Mouse (Mus musculus): ENCODE results near the gene Sdha. TPM values are rescaled to one million over a fixed set of nuclear protein-coding genes. Genes with fewer than 3 reads are reported as not detected.

The Sdha gene
- total RNA-seq (2017) = 248 and 251 TPM in 2 replicates

DNA sequence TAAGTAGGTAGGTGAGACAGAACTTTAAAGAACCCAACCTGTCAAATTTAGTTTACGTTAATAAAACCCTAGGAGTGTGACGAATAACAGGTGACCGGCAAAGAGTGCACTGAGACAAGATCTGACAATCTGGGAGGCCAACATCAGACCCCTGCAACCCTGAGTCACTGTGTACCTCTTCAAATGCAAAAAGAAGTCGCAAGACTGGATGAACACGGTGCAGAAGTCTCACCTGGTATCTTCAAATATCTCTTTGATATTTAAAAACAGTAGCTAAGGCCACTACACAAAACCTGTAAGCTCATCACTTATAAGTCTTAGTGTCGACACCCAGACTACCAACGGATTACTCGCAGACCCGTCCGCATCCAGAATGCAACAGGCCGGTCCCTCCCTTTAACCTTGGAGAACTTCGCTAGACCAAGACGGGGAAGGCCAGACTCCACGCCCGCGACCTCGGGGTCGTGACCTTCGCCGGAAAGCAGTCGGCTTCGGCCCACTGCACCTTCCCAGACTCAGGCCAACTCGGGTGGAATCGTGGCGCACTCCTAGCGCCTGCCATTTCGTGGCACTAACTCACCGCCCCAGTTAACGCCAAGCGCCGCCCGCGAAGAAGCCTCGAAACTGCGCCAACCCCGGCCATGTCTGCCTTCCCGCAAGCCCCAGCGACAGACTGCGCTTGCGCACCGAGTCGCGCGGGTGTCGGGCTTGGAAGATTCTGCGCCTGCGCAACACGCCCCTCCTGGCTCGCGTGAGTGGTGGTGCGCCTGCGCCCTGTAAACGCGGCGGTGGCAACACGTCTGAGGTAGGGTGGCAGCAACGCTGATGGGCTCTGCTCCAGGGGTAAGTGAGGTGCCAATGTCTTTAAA, at the start of gene Sdha, which contains the start of gene Ccdc127:
Gene Sdha (minus strand): TSS at position 715 of the 869 bp plus-strand sequence.
Gene Ccdc127 (plus strand): TSS at position 744 of the 869 bp plus-strand sequence.
- ATAC-seq (ENCODE audit: extremely low read depth, insufficient number of reproducible peaks, low FRiP score, poor library complexity, severe bottlenecking) = peak; percentile 95

DNA sequence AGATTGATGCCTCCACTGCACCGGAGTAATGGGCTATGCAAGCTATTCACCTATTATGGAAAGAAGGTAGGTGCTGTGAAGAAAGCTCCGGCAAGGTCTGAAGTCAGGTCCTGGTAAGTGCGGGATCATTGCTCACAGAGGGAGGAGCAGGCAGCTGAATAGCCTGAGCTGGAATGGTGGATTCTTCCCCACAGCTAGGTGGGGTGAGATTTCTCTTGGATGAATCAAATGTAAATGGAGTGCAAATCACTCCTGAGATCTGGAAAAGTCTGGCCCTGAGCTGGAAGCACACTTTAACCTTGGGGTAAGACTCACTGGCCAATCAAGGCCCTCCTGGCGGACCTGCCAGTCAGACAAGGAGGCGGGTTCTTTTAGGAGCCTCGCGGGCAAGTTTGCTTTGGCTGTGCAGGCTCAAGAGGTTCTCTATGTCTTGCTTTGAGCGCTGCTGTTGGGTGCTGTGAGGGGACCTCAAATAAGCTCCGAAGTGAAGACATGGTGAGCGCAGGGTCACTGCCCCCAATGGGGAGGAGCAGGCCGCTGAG, 49.3 kb upstream of the Sdha start, which contains the start of gene Ftl1-ps1:
Gene Ftl1-ps1 (plus strand): TSS at position 397 of the 542 bp plus-strand sequence.
- no peak for ATAC-seq (ENCODE audit: extremely low read depth, insufficient number of reproducible peaks, low FRiP score, poor library complexity, severe bottlenecking)

DNA sequence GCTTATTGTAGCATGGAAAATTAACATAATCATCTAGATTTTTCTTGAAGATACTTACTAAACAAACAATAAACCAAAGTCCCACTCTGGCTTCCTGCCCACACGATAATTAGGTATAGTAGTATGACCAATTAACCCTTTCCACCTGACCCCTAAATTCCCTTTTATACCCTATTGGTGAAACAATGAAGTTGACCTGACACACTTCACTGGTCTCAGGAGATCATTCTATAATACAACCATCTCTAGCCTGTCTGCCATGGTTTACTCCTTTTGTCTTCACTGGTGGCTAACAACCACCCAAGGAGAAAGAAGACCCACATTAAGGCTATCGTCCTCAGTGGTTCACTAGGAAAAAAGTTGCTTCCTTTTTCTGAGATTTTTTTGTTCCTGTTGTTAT, 41.1 kb upstream of the Sdha start:
- no peak for ATAC-seq (ENCODE audit: extremely low read depth, insufficient number of reproducible peaks, low FRiP score, poor library complexity, severe bottlenecking)

DNA sequence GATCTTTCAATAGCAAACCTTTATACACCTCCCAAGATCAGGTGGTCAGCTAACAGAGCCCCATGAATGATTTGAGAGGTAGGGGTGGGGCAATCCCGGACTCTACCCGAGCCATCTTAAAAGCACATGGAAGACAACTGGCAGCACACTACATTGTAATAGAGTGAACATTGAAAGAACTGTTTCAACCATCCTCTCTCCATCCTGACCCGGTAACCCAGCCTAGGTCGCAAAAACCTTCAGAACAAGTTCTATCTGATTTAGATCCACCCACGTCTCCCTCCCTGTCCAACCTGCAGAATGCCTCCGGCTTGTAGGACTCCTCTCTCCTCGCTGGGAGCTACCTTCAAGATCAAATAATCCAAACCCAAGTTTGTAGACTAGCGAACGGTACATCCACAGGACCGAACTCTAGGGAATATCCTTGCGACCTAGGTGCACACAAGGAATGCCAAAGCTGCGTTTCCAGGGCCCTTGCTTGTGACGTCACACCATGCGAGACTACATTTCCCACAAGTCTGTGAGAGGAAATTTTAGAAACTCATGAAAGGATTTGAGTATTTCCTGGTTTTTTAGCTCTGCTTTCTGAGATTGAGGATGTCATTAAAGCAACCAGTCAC, 40.4 kb upstream of the Sdha start, which contains the start of gene Zfp72:
Gene Zfp72 (minus strand): TSS at position 466 of the 620 bp plus-strand sequence.
- ATAC-seq (ENCODE audit: extremely low read depth, insufficient number of reproducible peaks, low FRiP score, poor library complexity, severe bottlenecking) = peak; percentile 64

DNA sequence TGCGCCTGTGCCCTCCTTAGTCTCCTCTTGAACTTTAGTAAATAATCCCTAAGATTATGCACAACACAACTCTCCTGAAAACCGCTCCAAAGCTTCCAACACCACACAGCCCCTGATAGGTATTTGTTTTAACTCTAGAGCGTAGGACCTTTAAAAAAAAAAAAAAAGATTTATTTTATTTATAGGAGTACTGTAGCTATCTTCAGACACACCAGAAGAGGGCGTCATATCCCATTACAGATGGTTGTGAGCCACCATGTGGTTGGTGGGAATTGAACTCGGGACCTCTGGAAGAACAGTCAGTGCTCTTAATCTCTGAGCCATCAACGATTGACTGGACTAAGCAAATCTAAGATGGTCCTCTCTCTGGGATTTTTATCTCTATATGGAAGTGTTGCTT, 39.6 kb upstream of the Sdha start:
- no peak for ATAC-seq (ENCODE audit: extremely low read depth, insufficient number of reproducible peaks, low FRiP score, poor library complexity, severe bottlenecking)

DNA sequence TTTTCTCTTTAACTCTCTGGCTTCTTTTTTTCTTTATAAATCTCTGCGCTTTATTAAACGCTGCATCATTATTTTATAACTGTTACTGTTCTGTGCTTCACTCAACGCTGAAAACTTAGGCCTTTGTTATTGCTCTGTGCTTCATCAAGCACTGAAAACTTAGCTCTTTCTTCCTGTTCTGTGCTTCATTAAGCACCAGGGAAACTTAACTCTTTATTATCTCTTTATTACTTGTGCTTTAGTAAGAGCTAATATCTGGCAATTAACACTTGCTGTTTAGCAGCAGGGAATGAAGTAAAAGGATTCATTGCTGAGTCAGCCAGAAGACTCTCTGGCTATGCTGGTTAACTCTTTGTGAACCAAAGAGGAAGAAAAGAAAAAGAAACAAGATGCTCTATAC, 32.2 kb upstream of the Sdha start:
- ATAC-seq (ENCODE audit: extremely low read depth, insufficient number of reproducible peaks, low FRiP score, poor library complexity, severe bottlenecking) = no peak

DNA sequence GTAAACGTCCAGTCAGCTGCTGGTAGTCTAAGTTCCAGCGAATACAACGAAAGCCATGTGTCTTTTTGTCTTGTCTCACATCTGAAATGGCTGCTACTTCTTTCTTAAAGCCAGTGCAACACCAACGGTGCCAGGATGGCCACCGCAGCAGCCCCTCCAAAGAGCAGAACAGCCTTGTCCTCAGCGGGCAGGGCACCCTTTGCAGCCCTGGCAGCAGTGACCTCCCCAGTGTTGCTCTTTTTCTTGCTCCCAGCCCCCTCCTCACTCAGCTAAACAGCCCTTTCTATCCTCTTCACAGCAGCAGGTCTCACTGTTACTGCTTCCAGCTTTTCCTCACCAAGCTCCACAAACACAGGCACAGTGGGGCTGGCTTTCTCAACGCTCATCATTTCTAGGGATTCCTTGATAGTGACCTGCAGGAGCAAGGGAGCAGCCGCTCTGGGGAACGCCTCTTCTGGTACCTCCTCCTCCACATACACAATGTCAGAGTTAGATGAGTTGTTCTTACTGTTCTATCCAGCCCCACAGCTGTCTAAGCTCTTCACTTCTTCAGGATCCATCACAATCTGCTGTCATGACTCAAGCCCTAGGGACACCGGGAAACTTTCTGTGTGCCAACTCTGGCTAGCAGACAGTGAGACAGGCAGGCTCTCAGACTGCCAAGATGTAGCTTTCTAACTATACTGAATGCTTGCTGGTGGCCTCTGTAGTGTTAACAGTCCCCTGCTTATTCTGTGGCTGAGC, 31.6 kb upstream of the Sdha start:
- ATAC-seq (ENCODE audit: extremely low read depth, insufficient number of reproducible peaks, low FRiP score, poor library complexity, severe bottlenecking) = no peak

DNA sequence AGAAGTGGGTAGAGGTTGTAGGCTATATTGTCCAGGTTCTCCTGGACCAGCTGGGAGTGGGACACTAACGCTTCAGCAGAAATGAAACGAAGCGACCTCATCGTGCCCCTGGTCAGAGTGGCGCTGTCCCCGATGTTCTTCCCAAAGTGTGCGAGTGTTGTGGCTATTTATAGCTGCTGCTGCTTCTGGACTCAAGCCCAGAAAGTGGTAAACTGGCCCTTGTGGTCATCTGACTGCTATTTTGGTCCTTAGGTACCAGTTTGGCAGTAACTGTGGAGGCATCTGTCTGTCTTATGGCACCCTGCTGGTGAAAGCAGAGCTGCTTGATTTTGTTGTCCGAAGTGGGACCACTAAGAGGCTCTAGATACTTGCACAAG, 13.8 kb upstream of the Sdha start, which contains the start of gene Lrrc14b:
Gene Lrrc14b (minus strand): TSS at position 147 of the 377 bp plus-strand sequence.
- ATAC-seq (ENCODE audit: extremely low read depth, insufficient number of reproducible peaks, low FRiP score, poor library complexity, severe bottlenecking) = no peak

DNA sequence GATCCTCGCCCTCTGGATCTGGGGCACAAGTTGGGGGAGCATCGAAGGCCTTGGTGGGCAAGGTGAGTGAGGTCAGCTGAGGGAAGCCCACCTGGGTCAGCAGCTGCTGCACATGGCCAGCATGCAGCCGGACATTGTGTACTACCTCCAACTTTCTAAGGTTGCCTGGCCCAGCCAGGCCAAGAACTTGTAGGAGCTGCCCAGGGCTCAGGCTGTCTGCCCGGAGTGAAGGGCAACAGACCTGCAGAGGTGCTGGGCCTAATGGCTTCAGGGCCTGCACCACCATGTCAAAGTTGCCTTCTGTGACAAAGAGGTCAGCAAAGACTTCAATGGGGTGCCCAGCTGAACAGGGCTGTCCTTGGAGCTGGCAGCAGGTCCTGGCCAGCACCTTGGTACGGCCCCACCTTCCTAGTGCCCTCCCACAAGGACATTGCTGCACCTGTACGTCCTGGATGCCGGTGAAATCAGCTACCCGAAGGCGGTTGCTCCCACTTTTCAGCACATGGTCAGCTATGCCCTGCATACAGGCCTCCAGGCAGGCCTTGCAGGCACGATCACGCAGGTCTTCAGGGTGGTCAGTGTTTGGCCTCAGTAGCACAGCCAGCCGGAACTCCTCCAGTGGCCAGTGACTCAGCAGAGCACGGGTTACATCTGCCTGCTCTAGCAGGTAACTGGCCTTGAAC, 13.2 kb upstream of the Sdha start:
- no peak for ATAC-seq (ENCODE audit: extremely low read depth, insufficient number of reproducible peaks, low FRiP score, poor library complexity, severe bottlenecking)

DNA sequence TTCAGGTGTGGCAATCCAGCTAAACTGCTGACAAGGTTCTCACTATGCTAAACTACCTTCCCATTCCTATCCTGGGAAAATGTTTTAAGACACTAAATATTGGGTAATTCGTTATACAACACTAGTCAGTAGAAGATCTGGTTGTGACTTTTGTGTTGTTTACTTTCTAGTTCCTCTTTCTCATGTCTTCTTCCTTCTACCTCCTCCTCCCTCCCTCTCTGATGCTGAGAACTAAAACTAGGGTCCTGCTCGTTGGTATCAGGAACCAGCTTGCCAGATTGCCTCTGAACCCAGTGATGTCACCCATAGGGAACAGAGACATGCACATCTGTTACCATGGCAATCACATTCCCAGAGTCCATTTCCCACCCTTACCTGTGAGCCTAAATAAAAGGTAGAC, 12.1 kb upstream of the Sdha start:
- peak; percentile 71; the same call in 1 of the 2 replicates for ATAC-seq (ENCODE audit: extremely low read depth, insufficient number of reproducible peaks, low FRiP score, poor library complexity, severe bottlenecking)

DNA sequence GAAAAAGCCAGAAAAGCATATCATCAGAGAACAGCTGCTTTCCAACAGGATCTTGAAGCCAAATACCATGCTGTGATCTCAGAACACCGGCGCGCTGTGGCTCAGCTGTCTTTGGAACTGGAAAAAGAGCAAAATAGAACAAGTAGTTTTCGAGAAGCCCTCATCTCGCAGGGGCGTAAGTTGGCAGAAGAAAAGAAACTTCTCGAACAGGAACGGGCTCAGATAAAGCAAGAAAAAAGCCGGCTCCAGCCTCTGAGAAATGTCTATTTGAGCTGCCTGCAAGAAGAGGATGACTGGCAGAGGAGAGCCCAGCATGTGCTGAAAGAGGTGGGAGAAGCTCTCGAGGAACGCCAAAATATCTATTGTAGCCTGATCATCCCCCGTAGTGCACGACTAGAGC, 6.4 kb upstream of the Sdha start:
- ATAC-seq (ENCODE audit: extremely low read depth, insufficient number of reproducible peaks, low FRiP score, poor library complexity, severe bottlenecking) = no peak

DNA sequence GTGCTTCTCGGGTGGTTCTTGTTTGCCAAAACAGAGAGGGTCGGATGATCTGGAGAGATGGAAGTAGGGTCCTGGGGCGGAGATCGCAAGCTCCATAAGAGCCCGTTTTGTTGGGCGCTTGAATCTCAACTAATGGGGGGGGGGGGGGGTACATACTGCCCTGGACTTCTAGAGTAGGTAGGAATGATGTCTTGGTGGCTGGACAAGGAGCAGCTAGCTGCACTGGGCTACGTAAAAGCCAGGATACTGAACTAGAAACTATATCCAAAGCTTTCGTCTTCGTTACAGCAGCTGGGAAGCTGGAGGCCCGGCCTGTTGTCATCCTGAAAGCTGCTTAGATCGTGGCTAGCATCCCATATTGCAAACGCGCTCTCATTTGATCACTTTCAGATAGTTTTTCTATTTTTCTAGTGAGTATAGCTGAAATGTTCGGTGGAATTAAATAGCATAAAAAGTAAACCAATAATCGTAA, 391 bp upstream of the Sdha start:
- no peak for ATAC-seq (ENCODE audit: extremely low read depth, insufficient number of reproducible peaks, low FRiP score, poor library complexity, severe bottlenecking)

DNA sequence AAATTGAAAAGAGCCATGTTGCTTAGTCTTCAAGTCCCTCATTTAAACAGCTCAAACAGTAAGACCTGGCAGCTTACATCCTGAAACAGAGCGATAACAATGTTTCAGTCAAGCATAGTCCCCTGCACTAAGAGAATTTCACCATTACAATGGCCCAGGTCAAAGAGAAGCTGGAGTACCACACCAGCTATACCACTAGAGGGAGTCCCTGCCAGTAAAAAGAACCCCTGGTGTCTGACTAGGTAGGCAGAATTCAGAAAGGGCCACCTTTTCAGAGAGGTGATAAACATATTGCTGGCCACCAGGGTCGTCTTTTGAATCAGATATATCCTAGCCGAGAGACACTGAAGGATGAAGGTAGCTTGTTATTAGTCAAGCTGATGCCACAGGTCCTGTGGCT, 9.0 kb downstream of the Sdha start:
- peak; percentile 96 for ATAC-seq (ENCODE audit: extremely low read depth, insufficient number of reproducible peaks, low FRiP score, poor library complexity, severe bottlenecking)

DNA sequence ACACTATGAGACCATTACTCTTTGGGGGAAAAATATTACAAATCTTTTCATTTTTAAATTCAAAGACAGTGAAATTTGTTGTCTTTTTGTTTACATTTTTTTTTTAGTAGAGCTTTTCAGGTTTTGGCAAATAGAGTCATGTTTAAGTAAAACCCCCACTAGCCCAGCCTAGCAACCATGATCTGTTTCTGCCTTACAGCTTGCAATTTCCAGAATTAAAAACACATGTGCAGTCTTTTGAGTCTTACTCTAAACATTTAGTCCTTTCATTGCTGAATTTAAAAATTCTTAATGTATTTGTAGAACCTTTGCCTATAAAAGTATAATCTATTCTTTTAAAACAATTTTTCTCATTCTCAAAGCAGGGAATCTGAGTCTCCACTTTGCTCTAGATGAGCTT, 20.8 kb downstream of the Sdha start:
- no peak for ATAC-seq (ENCODE audit: extremely low read depth, insufficient number of reproducible peaks, low FRiP score, poor library complexity, severe bottlenecking)

DNA sequence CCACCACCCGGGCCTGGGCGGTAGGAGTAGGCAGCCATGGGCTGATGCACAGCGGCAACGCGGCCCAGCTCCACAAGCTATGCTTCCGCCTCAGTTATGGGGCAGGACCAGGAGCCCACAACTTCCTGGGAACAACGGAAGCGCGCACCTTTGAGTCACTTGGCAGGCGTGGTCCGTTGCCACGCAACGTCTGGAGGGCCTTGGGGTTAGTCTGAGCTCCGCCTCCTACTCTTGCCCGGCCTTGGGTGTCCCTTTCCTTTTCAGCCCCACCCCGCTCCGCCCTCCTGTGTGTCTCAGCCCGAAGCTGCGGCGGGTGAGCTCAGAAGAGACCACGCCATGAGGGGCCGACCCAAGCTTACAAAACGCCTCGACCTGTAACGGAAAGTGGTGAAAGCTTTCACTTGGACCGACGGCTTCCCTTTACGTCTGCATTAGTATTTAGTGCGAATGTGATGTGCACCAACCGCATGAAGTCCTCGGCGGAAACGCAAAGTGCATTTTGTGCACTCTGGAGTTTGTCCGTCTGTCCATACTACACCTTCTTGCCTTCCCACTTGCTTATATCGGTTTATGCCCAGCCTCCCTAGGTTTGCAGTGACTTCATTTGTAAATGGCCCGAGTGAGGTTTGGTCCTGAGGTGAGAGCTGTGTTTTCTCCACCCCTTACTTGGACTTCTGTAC, 32.8 kb downstream of the Sdha start, which contains the start of gene Pdcd6:
Gene Pdcd6 (minus strand): TSS at position 411 of the 680 bp plus-strand sequence.
- ATAC-seq (ENCODE audit: extremely low read depth, insufficient number of reproducible peaks, low FRiP score, poor library complexity, severe bottlenecking) = peak; percentile 96

DNA sequence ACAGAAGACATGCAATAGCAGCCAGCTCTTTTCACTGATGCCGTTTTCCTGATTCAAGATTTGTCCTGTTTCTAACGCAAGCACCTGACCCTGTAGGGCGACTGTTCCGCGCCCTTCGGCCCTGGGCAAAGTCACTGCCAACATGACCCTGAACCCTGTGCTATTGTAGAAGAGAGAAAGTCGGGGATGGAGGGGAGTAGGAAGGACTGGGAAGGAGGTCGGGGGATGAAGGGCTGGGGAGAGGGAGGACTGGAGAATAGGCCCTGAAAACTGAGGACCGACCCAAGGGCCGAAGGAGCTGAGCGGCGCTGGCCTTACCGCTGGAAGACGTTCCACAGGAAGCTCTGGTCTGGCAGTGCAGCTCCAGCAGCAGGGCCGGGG, 33.3 kb downstream of the Sdha start:
- ATAC-seq (ENCODE audit: extremely low read depth, insufficient number of reproducible peaks, low FRiP score, poor library complexity, severe bottlenecking) = no peak

DNA sequence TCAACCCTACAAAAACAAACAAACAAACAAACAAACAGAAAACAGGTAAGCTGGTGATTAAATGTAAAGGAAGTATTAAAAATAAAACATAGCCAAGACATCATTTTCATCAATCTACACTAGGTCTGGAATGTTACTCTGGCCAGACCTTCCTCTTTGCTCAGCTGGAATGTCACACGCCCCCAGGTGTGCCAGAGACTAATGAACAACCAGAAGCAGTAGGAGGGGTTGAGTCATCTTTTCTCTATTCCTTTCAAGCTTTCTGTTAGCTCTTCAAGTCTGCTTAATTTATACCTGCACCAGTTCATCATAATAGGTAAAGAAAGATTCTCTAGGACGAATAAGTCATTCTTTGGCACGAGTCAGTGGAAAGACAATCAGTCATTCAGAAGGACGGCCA, 33.7 kb downstream of the Sdha start:
- ATAC-seq (ENCODE audit: extremely low read depth, insufficient number of reproducible peaks, low FRiP score, poor library complexity, severe bottlenecking) = no peak

DNA sequence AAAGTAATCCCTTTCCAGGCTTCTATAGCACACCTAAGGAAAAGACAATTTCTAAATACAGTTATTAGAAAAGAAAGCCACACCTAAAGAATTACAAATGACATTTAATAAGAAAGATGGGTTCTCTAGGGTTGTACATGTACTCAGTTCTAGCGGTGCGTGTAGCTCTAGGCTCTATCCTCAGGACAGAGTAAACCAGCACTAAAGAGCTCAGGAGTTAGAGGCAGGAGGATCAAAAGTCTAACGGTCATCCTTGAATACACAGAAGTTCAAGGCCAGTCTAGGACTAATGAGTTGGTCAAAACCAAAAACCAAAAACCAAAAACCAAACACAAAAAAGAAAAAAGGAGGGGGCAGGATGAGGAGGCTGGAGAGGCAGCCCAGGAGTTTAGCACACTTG, 35.5 kb downstream of the Sdha start:
- no peak for ATAC-seq (ENCODE audit: extremely low read depth, insufficient number of reproducible peaks, low FRiP score, poor library complexity, severe bottlenecking)
